Mouse (Mus musculus): ENCODE data around the gene AC124502.3. TPM values are rescaled to one million over a fixed set of nuclear protein-coding genes. Genes with fewer than 3 reads are reported as not detected.
A peak's percentile ranks its signal among the peaks of the same experiment; 100 is the strongest.

The AC124502.3 gene
- polyA plus RNA-seq, 1 experiment from 2014 or later = 2.4 TPM

DNA sequence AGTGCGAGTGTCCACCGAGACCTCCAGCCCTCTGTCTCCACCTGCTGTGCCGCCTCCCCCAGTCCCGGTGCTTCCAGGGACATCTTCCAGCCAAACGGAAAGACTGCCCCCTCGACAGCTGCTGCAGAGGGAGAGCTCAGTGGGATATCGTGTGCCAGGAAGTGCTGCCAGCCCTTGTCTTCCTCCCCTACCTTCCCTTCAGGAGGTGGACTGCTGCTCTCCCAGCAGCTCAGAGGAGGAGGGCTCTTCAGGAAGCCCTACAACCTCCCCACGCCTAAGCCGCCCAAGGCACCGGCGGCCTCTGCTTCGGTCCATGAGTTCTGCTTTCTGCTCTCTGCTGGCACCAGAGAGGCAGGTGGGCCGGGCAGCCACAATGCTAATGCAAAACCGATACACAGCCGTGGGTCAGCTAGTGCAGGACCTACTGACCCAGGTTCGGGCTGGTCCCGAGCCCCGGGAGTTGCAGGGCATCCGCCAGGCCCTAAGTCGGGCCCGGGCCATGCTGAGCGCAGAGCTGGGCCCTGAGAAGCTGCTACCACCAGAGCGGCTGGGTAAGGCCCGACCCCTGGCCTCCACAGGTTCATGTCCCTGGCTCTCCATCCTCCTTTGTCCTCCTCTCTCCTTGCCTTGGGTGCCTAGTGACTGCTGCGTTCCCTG, 13.6 kb downstream of the AC124502.3 start:
- Histone ChIP-seq H3K4me3 (ENCODE audit: low read length) (no peak overlapping the region), H3K4me1 (ENCODE audit: control insufficient read depth, insufficient read depth, low read depth, low read length) (peaks cover 8% of the 10 kb centered on the region), H3K9me3 (ENCODE audit: control insufficient read depth, low read length) (no peaks in the 10 kb centered on the region), H3K9ac (ENCODE audit: low read depth, low read length) (no peak overlapping the region; the same call in 1 of the 2 replicates), H3K36me3 (ENCODE audit: control insufficient read depth, insufficient read depth, low read length) (peaks cover 4% of the 10 kb centered on the region), H3K27me3 (replicated peaks; ENCODE audit: control insufficient read depth, insufficient read depth, low read length) (peaks cover 35% of the 10 kb centered on the region), H3K27ac (ENCODE audit: low read depth, low read length) (no peak overlapping the region), H3K4me2 (ENCODE audit: low read length) (peak overlapping the region; percentile 5; the same call in 1 of the 2 replicates)
- no peak for ATAC-seq
- 30% methylated on average over 25 of the region's 25 CpGs for WGBS

DNA sequence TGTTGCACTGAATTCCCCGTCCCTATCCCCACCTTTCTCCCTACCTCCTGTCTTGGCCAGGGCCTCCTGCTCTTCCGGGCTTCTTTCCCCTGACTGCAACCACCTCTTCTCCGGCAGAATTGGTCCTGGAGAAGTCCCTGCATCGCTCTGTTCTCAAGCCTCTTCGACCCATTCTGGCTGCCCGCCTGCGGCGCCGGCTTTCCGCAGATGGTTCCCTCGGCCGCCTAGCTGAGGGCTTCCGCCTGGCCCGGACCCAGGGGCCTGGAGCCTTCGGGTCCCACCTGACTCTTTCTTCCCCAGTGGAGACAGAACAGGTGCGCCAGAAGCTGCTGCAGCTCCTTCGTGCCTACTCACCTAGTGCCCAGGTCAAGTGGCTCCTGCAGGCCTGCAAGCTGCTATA, 14.2 kb downstream of the AC124502.3 start:
- no peaks in the 10 kb centered on the region for H3K9me3 ChIP-seq (ENCODE audit: control insufficient read depth, low read length)

DNA sequence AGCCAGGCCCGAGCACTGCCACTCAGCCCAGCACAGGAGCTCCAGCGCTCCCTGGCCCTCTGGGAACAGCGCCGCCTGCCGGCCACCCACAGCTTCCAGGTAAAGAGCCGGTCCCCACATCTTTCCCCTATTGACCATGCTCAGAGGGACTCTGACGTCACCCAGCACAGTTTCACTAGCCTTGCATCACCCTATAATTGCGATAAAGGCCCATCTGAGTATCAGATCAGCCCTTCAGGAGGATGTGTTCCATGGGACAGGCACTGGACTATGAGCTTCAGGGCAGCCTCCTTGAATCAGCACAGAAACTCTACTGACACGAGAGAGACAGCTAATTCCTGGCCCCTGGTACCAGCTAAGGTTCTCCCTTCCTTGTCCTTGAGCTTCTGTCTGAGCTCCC, 15.2 kb downstream of the AC124502.3 start:
- 17% methylated on average over 9 of the region's 9 CpGs for WGBS
- no peaks in the 10 kb centered on the region for H3K9me3 ChIP-seq (ENCODE audit: control insufficient read depth, low read length)
- H3K27ac ChIP-seq (ENCODE audit: low read depth, low read length) = no peak overlapping the region
- ATAC-seq = no peak
- H3K4me1 ChIP-seq (ENCODE audit: control insufficient read depth, insufficient read depth, low read depth, low read length) = peaks cover 8% of the 10 kb centered on the region
- no peak overlapping the region for H3K4me2 ChIP-seq (ENCODE audit: low read length)
- H3K9ac ChIP-seq (ENCODE audit: low read depth, low read length) = no peak overlapping the region
- H3K4me3 ChIP-seq (ENCODE audit: low read length) = no peak overlapping the region
- H3K27me3 ChIP-seq (replicated peaks; ENCODE audit: control insufficient read depth, insufficient read depth, low read length) = peaks cover 35% of the 10 kb centered on the region
- peaks cover 3% of the 10 kb centered on the region; the same call in 1 of the 2 replicates for H3K36me3 ChIP-seq (ENCODE audit: control insufficient read depth, insufficient read depth, low read length)

More for the DNA sequence above, 14.2 kb downstream of the AC124502.3 start:
- Histone ChIP-seq H3K4me3 (ENCODE audit: low read length) (no peak overlapping the region), H3K27me3 (replicated peaks; ENCODE audit: control insufficient read depth, insufficient read depth, low read length) (peaks cover 35% of the 10 kb centered on the region), H3K4me2 (ENCODE audit: low read length) (no peak overlapping the region; the same call in 1 of the 2 replicates), H3K4me1 (ENCODE audit: control insufficient read depth, insufficient read depth, low read depth, low read length) (peaks cover 8% of the 10 kb centered on the region), H3K9ac (ENCODE audit: low read depth, low read length) (no peak overlapping the region; the same call in 1 of the 2 replicates), H3K27ac (ENCODE audit: low read depth, low read length) (no peak overlapping the region), H3K36me3 (ENCODE audit: control insufficient read depth, insufficient read depth, low read length) (peaks cover 3% of the 10 kb centered on the region)
- ATAC-seq = no peak
- 56% methylated on average over 17 of the region's 17 CpGs for WGBS

DNA sequence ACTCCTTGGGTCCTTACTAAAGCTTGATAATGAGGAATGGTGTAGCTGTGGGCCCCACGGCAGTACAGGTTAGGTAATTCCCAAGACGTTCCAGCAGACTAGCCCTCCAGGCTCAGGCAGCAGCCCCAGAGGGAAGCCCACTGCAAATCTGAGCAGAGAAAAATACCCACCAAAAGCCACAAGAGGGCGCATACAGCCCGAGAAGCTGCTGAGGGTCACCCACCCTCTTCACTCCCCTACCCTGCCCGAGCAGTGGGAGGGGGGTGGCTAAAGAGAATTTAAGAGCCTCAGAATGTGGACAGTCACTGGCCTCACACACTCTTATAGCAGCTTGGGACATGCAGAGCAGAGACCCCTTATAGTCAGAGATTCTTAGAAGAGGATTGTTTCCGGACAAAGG, 17.6 kb downstream of the AC124502.3 start:
- 9% methylated on average over 6 of the region's 6 CpGs for WGBS
- H3K4me1 ChIP-seq (ENCODE audit: control insufficient read depth, insufficient read depth, low read depth, low read length) = no peaks in the 10 kb centered on the region; the same call in none of the 2 replicates
- H3K36me3 ChIP-seq (ENCODE audit: control insufficient read depth, insufficient read depth, low read length) = no peaks in the 10 kb centered on the region
- no peak overlapping the region for H3K9ac ChIP-seq (ENCODE audit: low read depth, low read length)
- peaks cover 22% of the 10 kb centered on the region for H3K27me3 ChIP-seq (replicated peaks; ENCODE audit: control insufficient read depth, insufficient read depth, low read length)
- no peak overlapping the region for H3K4me2 ChIP-seq (ENCODE audit: low read length)
- H3K27ac ChIP-seq (ENCODE audit: low read depth, low read length) = no peak overlapping the region
- 0 out of 2 replicates have a peak, but pooled peaks have one; percentile 40 for ATAC-seq
- no peaks in the 10 kb centered on the region for H3K9me3 ChIP-seq (ENCODE audit: control insufficient read depth, low read length)
- no peak overlapping the region for H3K4me3 ChIP-seq (ENCODE audit: low read length)

DNA sequence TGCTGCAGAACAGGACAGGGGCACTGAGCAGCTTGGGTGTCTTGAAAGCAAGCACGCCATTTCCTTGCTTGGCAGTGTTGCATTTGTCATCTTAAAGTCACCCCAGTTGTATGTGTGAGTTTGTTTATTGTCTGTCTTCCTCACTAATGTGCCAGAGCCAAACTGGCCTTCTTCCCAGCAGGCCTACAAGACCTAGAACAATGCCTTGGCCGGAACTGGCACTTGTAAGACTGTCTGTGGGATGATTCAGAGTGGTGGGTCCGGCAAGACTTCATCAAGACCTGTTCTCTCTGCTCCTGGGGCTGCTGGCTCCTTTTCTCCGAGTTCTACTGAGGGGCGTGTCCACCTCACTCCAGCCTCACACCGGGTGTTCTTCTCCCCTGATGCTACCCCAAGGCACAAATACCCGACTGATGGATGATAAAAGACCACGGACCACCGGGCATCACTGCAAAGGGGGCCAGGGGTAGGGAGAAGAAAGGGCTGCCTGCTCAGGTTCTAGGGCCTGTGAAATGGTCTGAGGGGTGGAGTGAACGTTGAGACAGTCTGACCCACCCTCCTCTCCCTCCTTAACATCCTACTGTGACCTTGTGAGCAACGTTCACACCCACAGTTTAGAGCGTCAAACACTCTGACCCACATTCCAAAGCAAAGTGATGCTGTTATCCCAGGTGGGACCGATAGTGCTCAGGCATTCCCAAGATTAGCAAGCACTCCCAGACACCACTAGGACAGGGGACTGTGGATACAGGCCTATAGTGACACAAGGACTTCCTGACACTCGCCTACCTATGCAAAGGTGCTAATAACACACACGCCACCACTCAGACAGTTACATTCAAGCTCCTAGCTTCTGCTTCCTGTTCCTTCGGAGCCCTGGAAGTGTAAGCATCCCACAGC, 19.4 kb downstream of the AC124502.3 start:
- H3K27ac ChIP-seq (ENCODE audit: low read depth, low read length) = no peak overlapping the region
- ATAC-seq = no peak
- H3K9ac ChIP-seq (ENCODE audit: low read depth, low read length) = no peak overlapping the region
- H3K27me3 ChIP-seq (replicated peaks; ENCODE audit: control insufficient read depth, insufficient read depth, low read length) = peaks cover 5% of the 10 kb centered on the region
- H3K4me2 ChIP-seq (ENCODE audit: low read length) = no peak overlapping the region
- no peaks in the 10 kb centered on the region for H3K9me3 ChIP-seq (ENCODE audit: control insufficient read depth, low read length)
- no peaks in the 10 kb centered on the region for H3K36me3 ChIP-seq (ENCODE audit: control insufficient read depth, insufficient read depth, low read length)
- WGBS = 22% methylated on average over 16 of the region's 16 CpGs
- no peak overlapping the region for H3K4me3 ChIP-seq (ENCODE audit: low read length)
- no peaks in the 10 kb centered on the region; the same call in 1 of the 2 replicates for H3K4me1 ChIP-seq (ENCODE audit: control insufficient read depth, insufficient read depth, low read depth, low read length)

DNA sequence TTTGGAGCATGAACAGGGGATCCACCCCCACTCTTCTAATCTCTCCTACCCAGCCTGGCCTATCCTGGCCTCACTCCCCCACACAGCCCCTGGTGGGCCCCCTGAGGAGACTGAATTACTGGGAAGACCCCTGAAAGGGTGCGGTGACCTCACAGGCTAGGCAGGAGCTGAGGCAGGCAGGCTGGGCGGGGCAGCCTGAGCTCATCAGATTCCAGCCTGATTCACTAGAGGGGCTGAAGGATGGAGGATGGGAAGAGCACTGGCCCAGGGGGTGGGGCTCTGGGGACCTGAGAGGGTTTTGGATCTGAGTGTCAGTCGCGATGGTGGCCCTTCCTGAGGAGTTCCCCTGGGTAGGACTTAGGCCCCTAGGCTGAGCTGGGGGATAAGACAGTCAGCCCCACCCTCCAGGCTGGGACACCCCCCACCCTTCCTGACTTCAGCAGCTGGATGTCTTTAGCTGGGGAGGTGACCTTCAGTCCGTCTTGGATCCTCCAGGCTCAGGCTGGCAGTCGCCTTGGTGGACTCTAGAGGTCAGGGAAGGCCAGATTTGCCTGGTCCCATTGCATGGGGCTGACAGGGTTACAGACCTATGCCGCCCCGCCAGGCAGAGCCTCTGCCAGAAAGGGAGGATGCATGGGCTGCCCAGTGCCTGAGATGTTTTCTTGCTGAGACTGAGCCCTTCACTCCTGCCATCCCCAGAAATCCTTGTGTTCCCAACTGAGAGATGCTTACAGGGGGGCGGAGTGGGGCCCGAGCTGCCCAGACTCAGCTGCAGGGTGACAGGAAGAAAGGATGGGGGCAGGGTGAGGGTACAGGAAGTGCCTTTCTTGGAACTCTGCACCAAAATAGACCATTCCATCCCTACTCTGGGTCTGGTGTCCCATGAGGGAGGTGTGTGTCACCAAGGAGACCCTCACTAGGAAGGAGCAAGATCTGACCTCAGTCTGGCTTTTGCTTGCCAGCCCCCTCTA, 20.4 kb downstream of the AC124502.3 start:
- H3K9ac ChIP-seq (ENCODE audit: low read depth, low read length) = peak overlapping the region; percentile 0; the same call in 1 of the 2 replicates
- H3K27me3 ChIP-seq (replicated peaks; ENCODE audit: control insufficient read depth, insufficient read depth, low read length) = 0 out of 2 replicates have a peak, but pooled peaks cover 2% of the 10 kb centered on the region
- H3K36me3 ChIP-seq (ENCODE audit: control insufficient read depth, insufficient read depth, low read length) = no peaks in the 10 kb centered on the region
- 19% methylated on average over 10 of the region's 10 CpGs for WGBS
- H3K4me3 ChIP-seq (ENCODE audit: low read length) = no peak overlapping the region
- H3K27ac ChIP-seq (ENCODE audit: low read depth, low read length) = no peak overlapping the region
- no peaks in the 10 kb centered on the region for H3K9me3 ChIP-seq (ENCODE audit: control insufficient read depth, low read length)
- H3K4me2 ChIP-seq (ENCODE audit: low read length) = no peak overlapping the region
- ATAC-seq = no peak
- no peaks in the 10 kb centered on the region; the same call in 1 of the 2 replicates for H3K4me1 ChIP-seq (ENCODE audit: control insufficient read depth, insufficient read depth, low read depth, low read length)

DNA sequence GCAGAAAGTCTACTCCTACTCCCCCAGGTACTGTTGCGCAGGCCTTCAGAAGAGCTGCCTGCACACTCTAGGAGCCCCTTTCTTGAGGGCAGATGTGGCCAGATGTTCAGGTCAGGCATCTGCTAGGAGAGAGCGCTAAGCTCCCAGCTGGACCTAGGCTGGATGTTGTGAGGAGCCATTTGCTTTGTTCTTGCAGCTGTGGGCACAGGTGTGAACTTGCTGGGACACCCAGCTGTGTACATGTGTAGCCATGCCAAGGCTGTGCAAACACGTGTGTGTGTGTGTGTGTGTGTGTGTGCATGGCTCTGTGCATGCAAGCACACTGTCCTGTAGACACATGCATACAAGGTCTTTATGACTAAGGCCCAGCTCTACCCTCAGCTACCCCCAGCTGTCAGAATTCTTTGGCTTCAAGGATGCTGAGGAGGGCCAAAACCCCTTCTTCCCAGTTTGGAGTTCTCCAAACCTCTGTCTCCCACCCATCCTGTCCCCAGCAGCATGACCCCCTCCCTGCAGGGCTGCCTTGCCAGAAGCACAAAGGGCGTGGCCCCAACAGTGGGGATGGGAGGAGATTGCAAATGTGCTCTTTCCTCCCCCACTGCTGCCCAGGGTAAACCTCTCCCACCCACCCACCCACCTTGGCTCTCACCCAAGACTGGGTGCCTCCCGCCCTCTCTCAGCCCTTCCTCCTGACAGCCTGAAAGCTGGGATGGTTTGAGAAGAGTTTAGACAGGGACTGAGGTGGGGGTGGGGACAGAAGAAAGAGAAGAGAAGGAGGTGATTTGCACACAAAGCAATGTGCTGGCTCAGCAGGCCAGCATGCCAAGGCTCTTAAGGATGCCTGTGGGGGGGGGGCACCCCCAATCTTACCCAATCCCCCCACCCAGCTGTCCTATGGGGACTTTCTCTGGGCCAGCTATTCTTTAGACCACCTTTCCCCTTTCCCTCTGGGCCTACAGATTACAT, 22.0 kb downstream of the AC124502.3 start:
- Histone ChIP-seq H3K27me3 (replicated peaks; ENCODE audit: control insufficient read depth, insufficient read depth, low read length) (no peaks in the 10 kb centered on the region; the same call in 1 of the 2 replicates), H3K36me3 (ENCODE audit: control insufficient read depth, insufficient read depth, low read length) (no peaks in the 10 kb centered on the region), H3K27ac (ENCODE audit: low read depth, low read length) (no peak overlapping the region), H3K9ac (ENCODE audit: low read depth, low read length) (no peak overlapping the region), H3K4me2 (ENCODE audit: low read length) (no peak overlapping the region), H3K4me3 (ENCODE audit: low read length) (no peak overlapping the region), H3K4me1 (ENCODE audit: control insufficient read depth, insufficient read depth, low read depth, low read length) (no peaks in the 10 kb centered on the region; the same call in 1 of the 2 replicates), H3K9me3 (ENCODE audit: control insufficient read depth, low read length) (no peaks in the 10 kb centered on the region)
- WGBS = 37% methylated on average over 5 of the region's 5 CpGs
- ATAC-seq = 0 out of 2 replicates have a peak, but pooled peaks have one; percentile 21

DNA sequence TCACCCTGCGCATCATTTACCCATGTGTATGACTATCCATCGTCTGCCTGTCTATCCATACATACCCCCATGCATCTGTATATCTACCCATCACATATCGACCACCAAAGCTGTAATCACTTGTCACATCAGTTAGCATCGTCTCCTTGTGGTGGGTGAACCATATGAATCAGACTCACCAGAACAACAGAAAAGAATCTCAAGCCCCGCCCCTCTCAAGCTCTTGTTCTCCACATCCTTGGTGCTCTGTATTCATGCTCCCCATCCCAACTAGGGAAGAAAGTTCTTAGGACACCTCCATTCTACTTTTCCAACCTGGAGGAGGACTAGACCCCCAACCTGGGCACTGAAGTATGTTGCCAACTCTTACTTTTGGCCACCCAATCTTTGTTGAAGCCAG, 23.4 kb downstream of the AC124502.3 start:
- H3K9me3 ChIP-seq (ENCODE audit: control insufficient read depth, low read length) = no peaks in the 10 kb centered on the region
- H3K27ac ChIP-seq (ENCODE audit: low read depth, low read length) = no peak overlapping the region
- H3K4me1 ChIP-seq (ENCODE audit: control insufficient read depth, insufficient read depth, low read depth, low read length) = no peaks in the 10 kb centered on the region; the same call in 1 of the 2 replicates
- H3K4me2 ChIP-seq (ENCODE audit: low read length) = no peak overlapping the region
- ATAC-seq = no peak
- no peaks in the 10 kb centered on the region for H3K36me3 ChIP-seq (ENCODE audit: control insufficient read depth, insufficient read depth, low read length)
- WGBS = 92% methylated on average over 5 of the region's 5 CpGs
- peaks cover 4% of the 10 kb centered on the region for H3K27me3 ChIP-seq (replicated peaks; ENCODE audit: control insufficient read depth, insufficient read depth, low read length)
- no peak overlapping the region for H3K9ac ChIP-seq (ENCODE audit: low read depth, low read length)
- no peak overlapping the region for H3K4me3 ChIP-seq (ENCODE audit: low read length)

Data from hindbrain, embryonic 16.5 days (tissue).